Mouse (Mus musculus): ENCODE results near the gene Snx4. TPM values are rescaled to one million over a fixed set of nuclear protein-coding genes. Genes with fewer than 3 reads are reported as not detected.

Snx4 gene
- total RNA-seq, 1 experiment from 2014 or later, result 85.4 TPM

- ATAC-seq (ENCODE audit: extremely low read depth, insufficient number of reproducible peaks, low FRiP score, poor library complexity, severe bottlenecking), result no peak
Measured at GRCm38 (mm10) chr16:33333015-33333414, 81.8 kb downstream of the Snx4 start.

DNA sequence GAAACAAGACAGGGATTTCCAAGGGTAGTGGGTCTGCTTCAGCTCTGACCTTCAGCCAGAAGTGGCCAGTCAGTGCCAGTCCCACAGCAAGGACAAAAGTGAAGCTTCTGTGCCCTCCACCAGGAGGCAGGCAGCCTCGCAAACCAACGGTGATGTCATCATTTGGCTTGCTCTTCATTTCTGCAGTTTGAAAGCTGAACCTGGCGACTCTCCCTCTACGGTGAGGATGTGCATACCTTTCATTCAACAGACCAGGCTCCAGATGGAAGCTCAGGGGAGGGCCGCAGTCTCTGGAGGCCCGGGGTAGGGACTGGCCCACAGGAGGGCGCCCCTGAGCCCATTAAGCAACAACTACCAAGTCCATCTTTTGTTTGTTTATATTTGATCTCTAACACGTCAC, 85.9 kb downstream of the Snx4 start:
- ATAC-seq (ENCODE audit: extremely low read depth, insufficient number of reproducible peaks, low FRiP score, poor library complexity, severe bottlenecking), result peak; percentile 46; the same call in 1 of the 2 replicates

- no peak for ATAC-seq (ENCODE audit: extremely low read depth, insufficient number of reproducible peaks, low FRiP score, poor library complexity, severe bottlenecking)
Measured at GRCm38 (mm10) chr16:33337681-33338080, 86.4 kb downstream of the Snx4 start.

- no peak for ATAC-seq (ENCODE audit: extremely low read depth, insufficient number of reproducible peaks, low FRiP score, poor library complexity, severe bottlenecking)
Measured at GRCm38 (mm10) chr16:33338492-33338891, 87.2 kb downstream of the Snx4 start.

GRCm38 (mm10) chr16:33339476-33339875, 88.2 kb downstream of the Snx4 start:
- ATAC-seq (ENCODE audit: extremely low read depth, insufficient number of reproducible peaks, low FRiP score, poor library complexity, severe bottlenecking), result no peak

- ATAC-seq (ENCODE audit: extremely low read depth, insufficient number of reproducible peaks, low FRiP score, poor library complexity, severe bottlenecking), result no peak
Measured at GRCm38 (mm10) chr16:33342356-33342755, 91.1 kb downstream of the Snx4 start.

GRCm38 (mm10) chr16:33343106-33343505, 91.9 kb downstream of the Snx4 start:
- ATAC-seq (ENCODE audit: extremely low read depth, insufficient number of reproducible peaks, low FRiP score, poor library complexity, severe bottlenecking), result no peak

DNA sequence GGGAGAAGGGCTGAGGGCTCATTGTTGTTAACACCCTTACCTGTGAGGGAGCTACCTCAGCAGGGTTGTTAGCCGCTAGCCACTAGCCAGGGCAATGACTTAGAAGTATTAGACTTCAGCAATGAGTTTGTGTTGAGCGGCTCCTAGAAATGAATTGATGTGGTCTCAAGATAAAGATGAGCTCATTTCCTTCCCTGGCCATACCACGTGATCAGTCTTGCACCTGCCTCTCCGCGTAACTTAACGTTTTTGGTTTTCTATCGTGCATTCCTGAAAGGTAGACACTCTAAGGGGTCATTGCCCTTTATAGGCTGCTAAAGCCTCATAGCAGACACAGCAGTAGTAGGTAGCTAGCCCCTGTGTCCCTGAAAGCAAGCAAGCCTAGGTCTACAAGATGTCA, 92.4 kb downstream of the Snx4 start:
- peak; percentile 53; the same call in 1 of the 2 replicates for ATAC-seq (ENCODE audit: extremely low read depth, insufficient number of reproducible peaks, low FRiP score, poor library complexity, severe bottlenecking)

DNA sequence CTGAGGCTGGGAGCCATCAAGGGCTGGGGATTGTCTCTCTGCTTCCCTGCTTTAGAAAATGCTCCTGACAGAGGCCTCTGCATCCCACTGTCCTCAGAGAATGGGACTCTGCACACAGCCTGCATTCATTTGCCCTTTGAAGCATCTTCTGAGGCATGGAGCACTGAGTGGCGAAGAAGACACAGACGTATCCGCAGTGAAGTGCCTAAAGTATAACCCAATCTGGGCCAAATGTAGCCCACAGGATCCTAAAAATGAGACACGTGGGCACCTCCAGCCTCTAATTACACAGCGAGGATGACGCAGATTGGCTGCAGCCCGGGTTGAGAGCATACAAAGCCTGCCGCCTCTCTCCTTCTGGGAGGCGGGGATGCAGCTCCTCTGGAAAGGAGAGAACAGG, 93.1 kb downstream of the Snx4 start:
- no peak for ATAC-seq (ENCODE audit: extremely low read depth, insufficient number of reproducible peaks, low FRiP score, poor library complexity, severe bottlenecking)

- ATAC-seq (ENCODE audit: extremely low read depth, insufficient number of reproducible peaks, low FRiP score, poor library complexity, severe bottlenecking), result no peak
Measured at GRCm38 (mm10) chr16:33344875-33345274, 93.6 kb downstream of the Snx4 start.

GRCm38 (mm10) chr16:33346376-33346775, 95.1 kb downstream of the Snx4 start:
- no peak for ATAC-seq (ENCODE audit: extremely low read depth, insufficient number of reproducible peaks, low FRiP score, poor library complexity, severe bottlenecking)

- ATAC-seq (ENCODE audit: extremely low read depth, insufficient number of reproducible peaks, low FRiP score, poor library complexity, severe bottlenecking), result no peak
Measured at GRCm38 (mm10) chr16:33347134-33347533, 95.9 kb downstream of the Snx4 start.

Other genes starting within 250 kb of the Snx4 start
- 0.61 and 0.70 TPM in 2 replicates for gene Iqcg, start 195.2 kb upstream of the Snx4 start, total RNA-seq (2017)
- 1,140 and 1,232 TPM in 2 replicates for gene Rpl35a, start 195.0 kb upstream of the Snx4 start, total RNA-seq (2017)
- gene Lmln, start 188.9 kb upstream of the Snx4 start, total RNA-seq (2017), result 0.70 and 1.6 TPM in 2 replicates
- 39.2 and 39.9 TPM in 2 replicates for gene Osbpl11, start 66.4 kb upstream of the Snx4 start, total RNA-seq (2017)
- 38.9 and 39.3 TPM in 2 replicates for gene Zfp148, start 129.4 kb downstream of the Snx4 start, total RNA-seq (2017)